Mouse (Mus musculus) spleen, adult 2 months (tissue): ENCODE data around the gene Cox15.
A peak's percentile ranks its signal among the peaks of the same experiment; 100 is the strongest.

ENCODE experiments used
- CTCF ChIP-seq: fragments of 200-500 bp; IDR thresholded peaks from 2 replicates; pipeline ENCODE4 v1.5.1; 2011; ENCODE audit warnings: mild to moderate bottlenecking, inconsistent platforms; ENCODE audit not compliant: insufficient read depth, insufficient read length, insufficient replicate concordance; ENCODE audit errors: extremely low read depth
- POLR2A ChIP-seq: fragments of 200-500 bp; IDR thresholded peaks from 2 replicates; pipeline ENCODE4 v1.6.1; 2011; ENCODE audit warnings: low read depth, low read length, inconsistent platforms

DNA sequence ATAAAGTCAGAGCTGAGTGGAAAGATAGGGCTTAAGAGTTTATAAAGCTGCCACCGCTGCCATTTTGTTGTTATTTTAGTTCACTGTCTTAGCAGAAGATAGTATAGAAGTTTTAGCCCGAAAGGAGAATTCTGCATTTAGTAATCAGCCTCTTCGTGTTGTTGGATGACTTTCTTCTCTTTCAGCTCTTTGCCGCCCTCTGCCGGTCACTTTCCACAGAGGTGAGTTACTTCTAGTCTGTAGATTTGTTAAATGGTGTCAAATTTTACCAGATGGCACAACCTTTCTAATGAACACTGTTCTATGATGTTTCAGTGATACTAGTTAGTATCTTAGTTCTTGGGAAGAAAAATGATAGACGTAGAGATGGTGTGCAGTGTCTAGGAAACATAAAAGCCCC lies 7.7 kb upstream of the Cox15 start:
- TF ChIP-seq POLR2A, result no peak
- peak; percentile 65; the same call in 1 of the 2 replicates for TF ChIP-seq CTCF
